Mouse (Mus musculus) embryo, embryonic 9.5 days (tissue): Measurements from ENCODE around the gene Hsd11b1.
"Not testable (repeated sequence)": the region's sequence is repeated elsewhere in the genome, so short reads cannot be mapped to it uniquely, and the experiment has no call there.

ENCODE experiments used
- DNase-seq: peaks from one replicate; pipeline ENCODE4 v3.0.0-alpha.2; 2017; ENCODE audit errors: extremely low spot score

Gene Hsd11b1

DNA sequence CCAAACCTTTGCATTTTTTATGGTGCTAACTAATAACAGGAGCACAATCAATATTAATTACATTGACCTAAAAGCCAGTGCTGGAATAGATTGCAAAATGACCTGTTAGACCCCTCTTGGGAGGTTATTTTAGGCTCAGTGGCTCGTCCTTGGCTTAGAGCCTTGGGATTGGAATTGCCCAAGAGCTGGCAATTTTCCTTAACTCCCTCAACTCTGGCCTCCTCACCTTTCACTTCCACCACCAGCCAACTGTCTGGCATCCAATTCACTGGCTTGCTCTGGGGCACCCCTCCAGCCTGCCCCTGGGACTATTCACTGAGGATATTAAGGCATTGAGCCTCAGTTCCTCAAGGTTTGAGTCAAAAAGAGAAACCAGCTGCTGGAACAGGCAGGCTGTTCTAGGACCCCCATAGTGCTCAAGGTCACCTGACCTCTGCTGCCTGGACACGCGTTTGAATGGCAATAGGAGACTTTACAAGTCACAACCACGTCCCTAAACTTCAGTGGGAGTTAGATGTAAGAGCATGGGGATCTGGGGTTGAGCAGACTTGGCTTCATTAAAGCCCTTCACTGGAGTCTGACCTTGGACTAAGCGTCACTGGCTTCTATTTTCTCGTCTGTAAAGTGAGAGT is 14.7 kb upstream of the Hsd11b1 start:
- DNase-seq, result no peak

- no peak for DNase-seq
Measured at GRCm38 (mm10) chr1:193274407-193275071, 10.7 kb upstream of the Hsd11b1 start.

DNA sequence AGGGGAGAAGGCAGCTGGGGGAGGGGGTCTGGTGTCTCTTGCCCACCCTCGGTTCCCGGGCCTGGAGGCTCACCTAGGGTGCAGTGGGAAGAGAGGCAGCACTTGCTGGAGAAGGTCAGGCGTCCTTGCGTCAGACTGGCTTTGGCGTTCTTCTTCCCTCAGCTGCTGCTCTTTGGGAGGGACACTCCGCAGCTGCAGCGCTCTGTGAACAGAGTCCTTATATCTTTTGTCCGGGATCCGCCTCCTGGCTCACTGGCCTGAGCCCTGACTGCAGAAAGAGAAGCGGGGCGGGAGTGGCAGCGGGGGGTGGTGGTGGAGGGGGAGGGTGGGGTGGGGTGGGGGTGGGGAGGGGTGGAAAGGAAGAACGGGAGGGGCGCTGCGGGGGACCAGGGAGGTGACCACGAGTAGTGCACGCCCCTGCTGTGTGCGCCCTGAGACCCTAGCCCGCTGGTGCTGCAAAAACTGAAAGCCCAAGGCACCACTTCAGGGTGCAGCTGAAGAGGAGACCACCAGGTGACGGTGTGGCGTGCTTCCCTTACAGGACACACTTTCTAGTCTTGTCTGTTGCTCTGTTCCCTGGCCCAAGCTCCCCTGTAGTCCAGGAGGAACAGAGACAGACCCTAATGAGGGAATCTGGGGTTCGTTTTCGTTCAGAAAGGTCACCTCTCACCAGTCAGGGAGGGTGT is 9.2 kb upstream of the Hsd11b1 start, which contains the start of gene G0s2:
Gene G0s2 (minus strand): TSS at position 302 of the 686 bp plus-strand sequence.
- peak; percentile 70 for DNase-seq

DNA sequence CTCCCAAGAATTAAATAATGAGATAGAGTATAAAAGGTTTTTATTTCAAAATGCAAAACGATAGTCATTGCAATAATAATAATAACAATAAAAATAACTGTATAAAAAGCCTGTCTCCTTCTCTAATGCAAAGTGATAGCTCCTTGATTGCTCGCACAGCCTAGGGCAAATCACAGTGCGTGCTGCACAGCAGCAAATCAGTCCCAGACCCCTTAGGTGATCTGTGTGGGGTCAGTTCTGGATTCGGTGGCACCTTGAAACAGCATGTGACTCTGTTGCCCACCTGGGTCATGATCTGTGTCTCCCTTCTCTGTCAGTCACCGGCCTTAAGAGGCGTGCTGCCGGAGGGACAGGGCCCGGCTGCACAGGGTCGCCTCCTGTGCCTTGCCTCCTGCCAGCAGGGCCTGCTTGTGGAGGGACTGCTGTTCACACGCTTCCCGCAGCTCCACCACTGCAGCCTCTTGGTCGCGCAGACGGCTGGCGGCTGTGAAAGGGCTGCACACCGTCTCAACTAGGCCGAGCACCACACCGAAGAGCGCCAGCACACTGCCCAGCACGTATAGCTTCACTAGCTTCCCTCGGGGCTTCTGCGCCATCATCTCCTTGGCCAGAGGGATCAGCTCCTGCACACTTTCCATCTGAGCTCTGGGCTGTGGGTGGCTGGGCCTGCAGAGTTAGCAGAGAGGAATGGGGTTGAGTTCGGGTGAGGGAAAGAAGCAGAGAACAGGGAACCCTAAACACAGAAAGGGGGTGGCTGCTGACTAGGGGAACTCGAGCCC is 8.5 kb upstream of the Hsd11b1 start:
- peak; percentile 66 for DNase-seq

- DNase-seq, result no peak
Measured at GRCm38 (mm10) chr1:193270965-193271763, 7.3 kb upstream of the Hsd11b1 start.

DNA sequence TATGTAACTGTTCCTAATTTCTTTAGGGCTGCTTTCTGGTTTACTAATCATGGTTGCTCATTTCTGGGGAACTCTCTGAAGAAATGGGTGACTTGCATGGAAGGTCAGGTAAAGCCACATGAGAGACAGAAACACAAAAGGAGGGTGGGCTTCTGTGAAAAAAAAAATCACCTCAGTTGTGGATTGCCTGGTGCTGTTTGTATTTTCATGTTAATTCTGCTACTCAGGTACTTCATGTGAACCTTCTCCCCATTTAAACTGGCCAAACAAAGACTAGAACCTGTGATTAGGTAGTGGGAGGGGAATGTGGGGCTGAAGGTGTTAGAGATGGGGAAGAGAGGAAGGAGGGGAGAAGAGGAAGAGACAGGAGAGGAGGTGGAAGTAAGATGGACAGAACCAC is 1.9 kb upstream of the Hsd11b1 start:
- no peak for DNase-seq

GRCm38 (mm10) chr1:193263026-193263907 is 608 bp downstream of the Hsd11b1 start:
- DNase-seq, result no peak

DNA sequence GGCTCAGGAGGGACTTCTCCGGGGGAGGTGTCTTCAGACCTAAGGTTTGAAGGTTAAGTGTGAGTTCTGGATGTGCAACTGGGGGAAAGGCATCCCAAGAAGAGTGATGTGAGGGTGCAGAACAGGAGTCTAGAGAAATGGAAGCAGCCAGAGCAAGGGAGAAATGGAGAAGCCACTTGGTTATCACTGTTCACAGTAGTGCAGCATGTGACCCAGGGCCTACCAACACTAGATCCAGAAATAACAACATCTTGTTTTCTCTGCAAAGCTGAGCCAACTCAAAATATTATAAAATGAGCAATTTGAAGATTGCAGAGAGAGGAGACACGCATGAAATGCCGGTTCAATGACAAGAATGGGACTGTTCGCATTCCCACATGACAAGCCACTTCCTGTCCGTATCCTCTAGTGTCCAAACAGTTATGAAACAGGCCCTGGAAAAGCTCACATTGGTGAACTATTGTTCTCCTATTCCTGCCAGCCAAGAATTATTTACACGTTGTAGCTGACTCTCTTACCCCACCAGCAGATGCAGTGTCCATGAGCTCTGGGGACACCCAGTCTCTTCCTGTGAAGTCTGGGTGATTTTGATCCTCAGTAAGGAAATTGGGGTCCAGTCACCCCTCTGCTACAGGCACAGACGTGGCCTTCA is 1.9 kb downstream of the Hsd11b1 start:
- DNase-seq, result no peak

- no peak for DNase-seq
Measured at GRCm38 (mm10) chr1:193259559-193259958, 4.3 kb downstream of the Hsd11b1 start.

- DNase-seq, result no peak
Measured at GRCm38 (mm10) chr1:193256621-193257098, 7.2 kb downstream of the Hsd11b1 start.

- DNase-seq, result no peak
Measured at GRCm38 (mm10) chr1:193256289-193256577, 7.6 kb downstream of the Hsd11b1 start.

- peak; percentile 52 for DNase-seq
Measured at GRCm38 (mm10) chr1:193255488-193256288, 8.2 kb downstream of the Hsd11b1 start.

DNA sequence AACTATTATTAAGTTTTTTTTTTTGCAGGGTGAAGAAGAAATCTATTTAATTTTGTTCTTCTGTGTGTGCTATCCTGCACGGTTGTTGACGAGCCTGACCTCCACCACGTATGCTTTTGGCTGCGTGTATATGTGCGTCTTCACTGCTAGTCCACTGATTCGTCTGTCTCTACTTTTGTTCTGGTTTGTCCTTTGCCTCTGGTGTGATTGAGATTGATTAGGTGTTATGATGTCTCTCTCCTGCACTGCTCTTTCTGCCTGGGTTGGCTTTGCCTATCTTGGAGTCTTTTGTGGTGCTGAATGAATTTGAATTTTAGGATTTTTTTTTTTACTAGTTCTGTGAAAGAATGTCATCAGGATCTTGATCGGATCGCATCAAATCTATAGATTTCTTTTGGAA is 8.8 kb downstream of the Hsd11b1 start:
- no peak for DNase-seq

DNA sequence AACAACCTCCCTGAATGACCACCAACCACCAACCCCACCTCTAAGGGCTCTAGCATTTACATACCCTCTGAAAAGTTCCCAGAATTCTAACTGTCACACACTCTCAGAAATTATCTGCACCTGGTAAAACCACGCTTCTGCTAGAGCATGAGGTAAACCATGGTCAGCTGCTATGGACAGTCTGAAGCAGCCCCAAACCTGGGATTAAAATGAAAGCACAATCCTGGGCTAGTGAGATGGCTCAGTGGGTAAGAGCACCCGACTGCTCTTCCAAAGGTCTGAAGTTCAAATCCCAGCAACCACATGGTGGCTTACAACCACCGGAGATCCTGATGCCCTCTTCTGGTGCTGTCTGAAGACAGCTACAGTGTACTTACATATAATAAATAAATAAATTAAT is 10.0 kb downstream of the Hsd11b1 start:
- not testable (repeated sequence) for DNase-seq

- DNase-seq, result no peak
Measured at GRCm38 (mm10) chr1:193252616-193253015, 11.3 kb downstream of the Hsd11b1 start.

DNA sequence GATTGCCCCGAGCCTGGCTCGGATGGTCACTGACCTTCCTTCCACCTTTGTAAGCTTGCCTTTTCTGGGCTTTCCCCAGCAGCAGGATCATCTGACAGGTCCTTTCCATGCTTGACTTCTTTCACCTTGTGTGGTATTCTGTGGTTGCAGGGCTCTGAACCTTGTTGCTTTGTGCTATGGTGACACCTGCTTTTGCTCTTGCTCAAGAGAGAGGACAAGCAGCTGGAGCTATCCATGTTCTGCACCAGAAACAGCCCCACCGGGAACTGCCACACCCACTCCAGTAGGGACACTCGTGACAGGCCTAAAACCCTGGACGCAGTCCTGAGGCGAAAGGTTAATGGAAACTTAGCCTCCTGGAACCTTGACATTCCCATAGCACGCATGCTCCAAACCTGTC is 12.5 kb downstream of the Hsd11b1 start:
- DNase-seq, result no peak

DNA sequence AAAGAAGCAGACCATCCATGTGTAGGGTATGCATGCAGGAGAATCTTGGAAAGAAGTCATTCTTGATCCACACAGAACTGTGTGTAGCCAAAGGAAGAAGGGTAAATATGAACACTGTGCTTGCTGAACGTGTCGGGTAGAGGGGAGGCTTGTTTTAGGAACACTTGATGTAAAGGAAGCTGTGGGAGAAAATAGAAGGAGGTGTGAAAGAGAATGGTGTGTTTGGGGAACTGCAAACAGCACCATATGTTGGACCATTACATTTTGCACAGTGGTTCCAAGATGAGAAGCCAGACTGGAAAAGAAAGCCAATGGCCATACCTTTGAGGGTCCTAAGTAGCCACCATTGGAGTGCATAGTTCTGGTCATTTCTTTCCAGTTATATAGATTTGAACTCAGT is 13.8 kb downstream of the Hsd11b1 start:
- no peak for DNase-seq

- DNase-seq, result no peak
Measured at GRCm38 (mm10) chr1:193244235-193244634, 19.6 kb downstream of the Hsd11b1 start.

GRCm38 (mm10) chr1:193243571-193244193 is 20.2 kb downstream of the Hsd11b1 start:
- DNase-seq, result no peak
